Mouse (Mus musculus): ENCODE data around the gene Gabrg2. TPM values are rescaled to one million over a fixed set of nuclear protein-coding genes. Genes with fewer than 3 reads are reported as not detected.

Gabrg2 gene
- not detected for polyA plus RNA-seq (2014; fragmentation: Illumina TruSeq; extraction: RNeasy Lipid Tissue Mini Kit (QIAGEN cat#74804); ENCODE audit: insufficient read depth, low read depth, low replicate concordance)

GRCm38 (mm10) chr11:42000190-42001098 is at the start of gene Gabrg2:
Gabrg2 (minus strand) TSS chr11:42000857.

Other genes with a start within 250 kb of the Gabrg2 start
- gene Gabra1, start 182.1 kb upstream of the Gabrg2 start, polyA plus RNA-seq (2014; fragmentation: Illumina TruSeq; extraction: RNeasy Lipid Tissue Mini Kit (QIAGEN cat#74804); ENCODE audit: insufficient read depth, low read depth, low replicate concordance) = not detected

All from lung, adult 10 weeks (tissue).